Mouse (Mus musculus) heart, postnatal 0 days (tissue): ENCODE measurements at regions not wholly inside any gene's neighbourhood (a gene's known extent, or its start where the extent isn't known, plus 50 kb on each side); places are given as distances from the start of the nearest gene placed in this dataset.

Source experiments
- CTCF ChIP-seq: IDR thresholded peaks from 2 replicates; pipeline ENCODE4 v1.5.1; 2016; ENCODE audit warnings: antibody characterized with exemption, control low read depth, low read depth
- EP300 ChIP-seq: IDR thresholded peaks from 2 replicates; pipeline ENCODE4 v1.6.1; 2016; ENCODE audit warnings: antibody characterized with exemption, low read depth

- TF ChIP-seq EP300 (no peak), CTCF (peak; percentile 73)
These were observed 150.9 kb upstream of the Eef2kmt start for GRCm38 (mm10) chr16:5406711-5407110.
